Mouse (Mus musculus): Measurements from ENCODE around the gene Esrrg.

Gene Esrrg

DNA sequence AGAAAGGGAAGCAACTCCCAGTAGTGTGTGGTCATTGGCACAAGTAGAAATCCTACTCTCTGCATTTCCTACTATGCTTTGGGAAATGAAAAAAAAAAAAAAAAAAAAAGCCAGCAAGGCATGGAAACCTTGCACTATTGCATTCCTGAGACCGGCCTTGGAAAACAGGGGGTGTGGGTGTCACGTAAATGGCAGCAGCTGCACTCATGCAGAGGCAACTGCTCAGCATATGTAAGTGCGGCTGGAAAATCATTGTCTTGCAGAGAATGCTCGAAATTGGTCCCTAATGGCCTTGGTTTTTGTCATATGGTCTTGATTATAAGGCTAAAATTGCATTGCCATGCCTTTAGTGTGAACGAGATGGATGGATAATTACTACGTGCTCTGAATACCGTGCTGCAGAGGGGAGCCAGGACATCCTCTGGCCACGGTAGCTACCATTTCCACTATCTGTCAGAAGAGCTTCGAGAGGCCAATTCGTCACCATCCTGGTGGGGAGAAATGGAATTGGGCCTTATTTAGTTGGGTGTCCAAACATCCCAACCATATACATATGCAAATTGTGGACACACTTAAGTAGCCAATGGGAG lies 171.1 kb downstream of the Esrrg start:
- DNase-seq, result no peak

DNA sequence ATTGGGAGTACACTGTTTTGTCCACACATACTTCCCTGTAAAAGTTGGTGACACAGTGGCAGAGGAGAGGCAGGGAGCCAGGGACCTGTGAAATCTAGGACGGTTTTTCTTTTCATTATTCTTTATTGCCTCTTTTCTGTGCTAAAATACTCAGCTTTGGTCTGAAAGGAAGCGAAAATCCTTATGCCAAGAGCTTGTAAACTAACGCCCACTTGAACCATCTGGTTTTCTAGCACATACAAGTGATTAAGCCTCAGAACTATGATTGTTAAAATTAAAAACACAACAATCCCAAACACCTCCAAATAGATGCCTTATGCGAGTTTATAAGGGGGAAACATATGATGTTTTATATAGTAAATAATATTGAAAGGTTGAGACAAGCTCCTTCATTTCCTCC lies 176.6 kb downstream of the Esrrg start:
- no peak for DNase-seq

DNA sequence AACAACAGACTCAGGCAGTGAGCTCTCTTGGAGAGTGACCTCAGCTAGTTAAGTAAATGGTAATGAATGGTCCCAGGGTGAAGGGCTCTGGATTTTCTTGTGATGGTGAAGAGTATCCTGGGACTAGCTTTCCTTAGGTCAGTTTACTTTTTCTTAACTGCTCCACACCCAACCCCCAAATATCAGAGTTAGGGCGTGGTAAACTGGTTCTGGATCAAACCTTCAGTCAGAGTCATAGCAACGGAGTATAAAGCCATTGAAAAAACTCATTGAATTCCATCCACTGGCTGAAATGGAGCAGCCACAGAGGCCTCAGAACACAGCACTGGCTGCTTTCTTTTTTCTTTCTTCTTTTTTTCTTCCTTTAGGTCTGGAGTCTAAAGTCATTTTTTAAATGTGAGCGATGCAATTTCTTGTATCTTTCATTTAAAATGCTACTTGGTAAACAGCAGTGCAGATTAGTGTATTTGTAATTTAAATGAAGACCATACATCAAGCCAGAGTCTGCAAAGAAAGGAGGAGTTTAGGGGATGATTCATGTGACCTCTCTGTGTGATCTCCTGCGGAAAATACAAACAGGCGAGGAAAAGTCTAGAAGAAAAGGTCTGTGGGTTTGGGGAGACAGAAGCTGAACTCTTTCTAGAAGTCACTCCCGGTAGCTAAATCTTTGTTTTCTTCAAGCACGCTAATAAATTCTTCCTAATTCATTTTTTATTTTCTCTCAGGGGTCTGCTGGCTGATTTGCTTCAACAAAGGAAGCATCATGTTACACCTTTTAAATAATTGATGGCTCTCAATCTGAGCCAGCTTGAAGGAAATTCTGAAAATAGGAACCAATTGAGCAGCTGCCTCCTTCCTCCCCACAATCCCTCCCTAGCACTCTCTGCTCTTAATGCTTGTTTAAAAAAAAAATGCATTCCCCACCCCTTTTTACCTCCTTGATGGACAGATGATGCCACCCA lies 178.7 kb downstream of the Esrrg start:
- no peak for DNase-seq

DNA sequence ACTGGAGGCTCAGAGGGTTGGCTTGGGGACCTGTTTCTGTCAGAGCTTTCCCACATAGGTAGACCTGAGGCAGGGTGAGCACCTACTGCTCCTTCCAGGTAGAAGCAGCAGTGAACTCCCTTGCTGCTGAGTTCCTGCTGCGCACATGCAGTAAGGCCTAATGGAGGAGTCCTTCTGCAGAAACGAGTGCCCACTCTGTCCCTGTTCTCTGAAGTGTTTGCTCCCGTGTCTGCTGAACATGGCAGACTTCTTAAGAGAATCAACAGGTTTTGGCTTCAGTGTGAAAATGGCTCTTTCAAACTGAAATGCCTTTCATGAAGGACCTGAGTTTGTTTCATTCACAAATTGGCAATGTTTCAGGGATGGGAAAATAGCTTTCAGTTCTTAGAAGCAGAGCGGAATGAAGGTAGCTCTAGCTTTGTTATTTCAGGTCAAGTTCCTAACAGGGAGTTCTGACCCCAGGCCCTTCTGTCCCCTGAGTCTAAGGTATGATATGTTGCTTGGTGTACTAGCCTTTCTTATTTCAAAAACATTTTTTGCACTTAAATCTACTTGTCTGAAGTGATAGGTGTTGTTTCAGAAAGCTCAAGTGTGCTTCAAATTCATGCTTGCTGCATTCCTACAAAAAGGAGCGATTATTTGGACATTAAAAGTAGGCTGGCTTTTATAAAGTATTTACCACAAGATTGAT lies 185.8 kb downstream of the Esrrg start:
- DNase-seq, result no peak

DNA sequence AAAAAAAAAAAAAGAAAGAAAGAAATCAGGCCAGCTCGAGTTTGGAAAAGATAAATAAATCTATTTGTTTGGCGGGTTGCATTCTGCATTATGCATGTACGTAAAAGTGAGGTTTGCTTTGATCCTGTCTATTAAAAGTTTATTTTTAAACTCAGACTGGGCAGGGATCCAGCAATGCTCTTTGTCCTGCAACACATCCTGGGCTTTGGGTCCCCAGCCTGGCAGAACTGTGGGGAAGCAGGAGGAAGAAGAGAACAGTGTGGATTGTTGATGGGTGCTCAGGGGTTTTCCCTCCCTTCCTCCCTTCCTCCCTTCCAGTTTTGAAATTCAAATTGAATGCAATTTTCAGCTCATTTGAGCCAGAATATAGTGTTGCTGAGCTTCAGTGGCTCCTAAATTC lies 187.0 kb downstream of the Esrrg start:
- no peak for DNase-seq

DNA sequence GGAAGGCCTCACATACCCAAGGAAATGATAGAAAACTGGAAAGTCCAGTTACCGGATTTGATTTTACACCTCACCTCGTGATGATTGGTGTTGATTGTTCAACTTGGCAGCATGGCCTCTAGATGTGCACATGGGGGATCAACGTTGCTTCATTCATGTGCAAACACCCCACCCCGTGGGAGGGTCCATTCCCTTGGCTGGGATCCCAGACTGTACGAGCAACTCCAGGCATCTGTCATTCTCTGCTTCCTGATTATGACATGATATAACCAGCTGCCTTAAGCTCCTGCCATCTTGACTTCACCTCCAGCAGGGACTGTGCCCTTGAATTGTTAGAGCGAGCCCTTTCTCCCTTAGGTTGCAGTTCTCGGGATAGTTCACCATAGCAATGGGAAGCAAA lies 190.7 kb downstream of the Esrrg start:
- DNase-seq, result no peak

DNA sequence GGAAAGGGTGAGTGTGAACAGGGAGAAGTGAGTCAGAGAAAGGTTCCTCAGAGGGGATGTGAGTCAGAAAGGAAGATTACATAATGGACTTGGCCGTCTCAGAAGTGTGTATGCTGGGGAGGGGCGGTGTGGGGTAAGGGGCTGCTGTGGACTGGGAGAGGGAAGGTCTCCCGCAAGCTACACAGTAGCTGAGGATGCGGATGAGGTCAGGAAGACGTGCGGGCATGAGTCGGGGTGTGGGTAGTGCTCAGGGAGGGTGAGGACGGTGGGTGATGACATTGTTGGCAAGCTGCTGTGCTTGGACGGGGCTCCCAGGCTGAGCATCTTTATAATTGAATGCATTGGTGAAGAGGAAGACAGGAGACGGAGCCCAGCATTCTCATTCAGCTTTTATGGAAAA lies 192.2 kb downstream of the Esrrg start:
- no peak for DNase-seq

DNA sequence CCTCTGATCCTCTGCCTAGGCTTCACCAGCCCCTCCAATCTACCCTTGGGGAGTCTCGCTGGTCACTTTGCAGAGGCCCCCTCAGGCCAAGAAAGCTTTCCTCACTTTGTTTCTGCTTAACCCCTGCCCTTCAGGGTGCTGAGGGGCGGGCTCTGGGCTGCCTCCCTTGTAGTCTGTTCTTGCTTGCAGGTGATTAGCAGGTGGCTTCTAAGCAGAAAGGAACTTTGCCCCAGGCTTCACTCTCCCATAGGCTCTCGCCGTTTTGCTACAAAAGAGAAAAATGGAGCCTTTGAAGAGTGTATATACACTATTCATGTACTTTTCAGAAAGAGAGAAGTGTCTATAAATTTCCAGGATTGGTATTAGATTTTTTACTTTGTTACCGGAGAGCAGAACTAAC lies 195.0 kb downstream of the Esrrg start:
- no peak for DNase-seq

DNA sequence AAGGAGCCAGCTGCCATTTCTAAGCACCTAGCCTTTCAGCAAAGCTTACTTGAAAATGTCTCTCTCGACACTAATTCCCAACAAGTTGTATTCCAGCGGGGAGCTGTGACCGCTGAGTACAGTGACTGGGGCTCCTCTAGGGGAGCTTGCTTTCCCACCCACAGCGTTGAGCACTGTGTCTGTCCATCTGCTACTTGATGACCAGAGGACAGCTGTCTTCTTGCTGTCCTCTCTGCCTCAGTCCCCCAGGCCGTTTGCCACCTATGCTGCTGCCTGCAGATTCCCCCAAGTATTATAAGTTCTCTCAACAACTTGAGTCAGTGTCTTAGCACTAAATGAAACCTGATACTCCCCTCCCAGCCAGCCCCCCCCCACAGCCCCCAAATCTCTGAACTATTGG lies 195.4 kb downstream of the Esrrg start:
- no peak for DNase-seq

DNA sequence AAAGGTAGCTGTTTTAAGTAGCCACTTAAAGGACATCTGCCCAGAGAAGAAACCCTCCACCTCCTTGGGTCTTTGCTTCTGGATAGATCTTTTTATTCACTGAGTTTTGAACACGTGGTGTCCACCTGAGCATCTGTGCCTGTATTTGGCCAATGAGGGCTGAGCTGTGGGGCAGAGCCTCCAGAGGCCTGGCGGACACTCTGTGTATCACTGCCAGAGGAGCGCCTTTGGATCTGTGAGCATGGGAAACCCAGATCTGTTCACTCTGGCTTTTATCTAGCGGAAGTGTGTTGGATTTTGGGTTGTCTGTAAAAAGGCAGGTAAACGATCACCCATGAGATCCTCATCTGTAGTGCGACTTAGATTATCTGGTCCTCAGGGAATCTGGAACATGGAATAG lies 196.4 kb downstream of the Esrrg start:
- no peak for DNase-seq

DNA sequence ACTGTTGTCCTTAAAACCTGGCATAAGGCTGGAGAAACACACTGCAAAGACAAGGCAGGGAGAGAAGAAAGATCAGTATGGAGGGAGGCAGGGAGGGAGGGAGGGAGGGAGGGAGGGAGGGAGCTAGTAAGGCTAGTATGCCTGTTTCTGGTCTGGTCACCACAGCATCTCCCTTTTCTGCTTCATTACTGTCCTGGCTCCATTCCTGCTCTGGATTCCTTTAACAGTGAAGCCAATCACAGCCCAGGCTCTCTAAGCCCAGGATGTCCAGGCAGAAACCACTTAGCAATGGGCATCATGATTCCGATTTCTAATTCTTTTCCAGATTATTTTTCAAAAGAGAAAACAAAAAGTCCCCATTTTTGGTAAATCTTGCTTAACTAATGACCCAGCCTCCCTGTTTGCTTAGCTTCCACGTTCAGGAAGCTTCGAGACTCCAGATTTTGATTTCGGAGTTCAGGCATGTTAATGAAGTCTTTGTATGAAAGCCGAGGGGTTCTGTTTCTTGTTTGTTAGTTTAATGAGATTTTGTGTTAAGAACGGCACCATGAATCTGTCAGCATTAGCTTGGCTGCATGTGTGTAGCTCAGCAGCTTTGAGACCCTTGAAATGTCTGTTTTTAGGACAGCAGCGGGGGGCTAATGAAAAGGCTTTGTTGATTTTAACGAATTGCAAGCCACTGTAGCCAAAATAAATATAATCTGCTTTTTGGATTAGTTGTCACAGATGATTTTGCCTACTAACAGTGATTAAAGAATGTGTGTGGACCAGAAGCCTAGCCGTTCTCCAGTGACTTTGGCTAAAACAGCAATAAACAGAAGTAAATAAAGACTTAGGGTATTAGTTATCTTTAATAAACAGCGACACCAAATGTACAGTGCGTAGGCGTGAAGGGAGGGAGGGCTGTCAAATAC lies 199.1 kb downstream of the Esrrg start:
- DNase-seq, result no peak

DNA sequence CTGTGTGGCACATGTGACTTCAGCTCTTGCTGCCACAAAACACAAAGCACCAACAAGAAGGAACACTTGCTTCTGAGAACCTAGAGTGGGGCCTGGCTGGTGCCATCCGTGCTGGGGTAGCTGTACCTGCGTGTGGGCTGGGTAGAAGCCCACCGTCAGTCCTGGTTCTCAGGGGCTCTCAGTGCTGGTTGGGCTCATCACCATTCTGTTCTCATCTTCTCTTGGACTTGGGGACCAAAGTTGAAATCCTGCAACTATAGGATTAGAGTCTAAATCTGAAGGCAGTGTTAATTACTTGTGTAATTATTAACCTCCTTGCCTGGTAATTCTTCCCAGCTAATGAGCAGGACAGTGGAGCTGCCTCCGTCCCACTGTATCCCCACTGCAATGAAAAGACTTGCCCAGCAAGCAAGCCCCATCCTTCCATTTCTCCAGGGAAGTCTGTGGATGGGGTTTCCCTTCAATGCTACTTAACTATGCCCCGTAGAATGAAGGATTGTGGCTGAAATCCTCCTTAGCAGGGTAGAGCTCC lies 199.9 kb downstream of the Esrrg start:
- no peak for DNase-seq

DNA sequence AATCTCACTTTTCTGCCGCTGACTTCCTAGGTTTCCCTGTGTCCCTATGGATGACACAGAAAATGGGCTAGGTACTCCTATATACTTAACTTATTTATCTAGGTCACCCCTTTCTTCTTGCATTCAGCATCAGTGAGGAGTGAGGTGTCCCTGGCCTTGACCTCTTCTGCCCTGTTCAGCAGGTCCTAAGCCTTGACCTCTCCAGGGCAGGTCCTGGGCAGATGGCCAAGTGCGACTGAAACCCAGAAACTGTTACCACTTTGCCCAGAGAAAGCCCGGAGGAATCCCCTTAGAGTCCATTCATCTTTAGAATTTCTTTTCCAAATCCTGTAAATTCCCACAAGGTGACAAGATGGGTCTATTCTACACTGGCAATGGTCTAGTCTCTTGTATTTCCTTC lies 201.0 kb downstream of the Esrrg start:
- DNase-seq, result no peak

DNA sequence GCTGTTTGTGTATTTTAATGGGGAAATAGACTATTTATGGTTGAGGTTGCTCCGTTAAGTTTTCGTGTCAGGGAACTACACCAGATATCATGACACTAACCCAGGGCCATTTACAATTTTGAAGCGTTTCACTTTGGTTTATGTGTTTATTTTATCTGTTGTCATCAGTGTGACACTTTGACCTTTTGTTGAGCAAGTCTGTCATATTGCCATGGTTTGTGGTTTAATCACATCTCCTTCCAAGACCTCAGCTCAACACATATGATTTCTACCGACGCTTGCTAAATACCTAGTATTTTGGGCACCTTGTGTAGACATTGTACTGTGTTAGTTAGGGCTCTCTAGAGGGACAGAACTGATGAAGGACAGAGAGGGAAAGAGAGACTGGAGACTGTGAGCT lies 210.8 kb downstream of the Esrrg start:
- DNase-seq, result no peak

DNA sequence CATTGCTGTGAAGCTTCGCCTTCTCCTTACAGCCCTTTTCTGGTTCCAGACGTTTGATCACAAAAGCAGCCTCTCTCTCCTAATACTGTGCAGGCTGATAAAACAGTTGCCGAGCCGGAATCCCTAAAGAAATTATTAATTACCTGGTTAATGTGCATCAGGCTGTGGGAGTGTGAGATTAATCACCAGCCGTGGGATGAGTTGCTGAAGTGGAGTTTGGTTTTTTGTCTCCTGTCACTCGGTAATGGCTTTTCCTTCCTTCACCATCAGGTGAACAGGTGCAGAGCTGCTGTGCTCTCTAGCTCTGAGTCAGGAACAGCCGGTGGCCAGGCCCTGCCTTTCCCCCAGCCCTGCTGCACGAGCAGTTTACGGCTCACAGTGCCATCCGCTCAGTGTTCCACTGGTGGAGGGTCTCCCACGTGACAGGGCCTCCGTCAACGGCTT lies 212.8 kb downstream of the Esrrg start:
- DNase-seq, result no peak

DNA sequence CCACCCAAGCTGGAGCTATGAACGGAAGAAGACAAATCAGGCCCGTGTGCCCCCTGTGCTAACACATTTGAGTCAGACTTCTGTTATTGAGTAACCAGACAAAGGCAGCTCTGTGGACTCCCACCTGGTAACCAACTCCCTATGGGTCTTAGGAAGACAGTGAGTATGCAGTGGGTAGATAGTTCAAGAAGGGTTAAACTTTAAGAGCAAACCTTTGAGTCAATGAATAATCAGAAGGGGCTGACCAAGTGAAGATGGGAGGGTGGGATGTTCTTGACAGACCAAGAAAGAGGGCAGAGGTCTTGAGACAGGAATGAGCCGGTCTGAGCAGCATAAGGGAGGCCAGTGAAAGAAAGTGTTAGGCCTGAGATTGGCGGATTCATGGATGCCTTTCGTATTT lies 214.8 kb downstream of the Esrrg start:
- no peak for DNase-seq

DNA sequence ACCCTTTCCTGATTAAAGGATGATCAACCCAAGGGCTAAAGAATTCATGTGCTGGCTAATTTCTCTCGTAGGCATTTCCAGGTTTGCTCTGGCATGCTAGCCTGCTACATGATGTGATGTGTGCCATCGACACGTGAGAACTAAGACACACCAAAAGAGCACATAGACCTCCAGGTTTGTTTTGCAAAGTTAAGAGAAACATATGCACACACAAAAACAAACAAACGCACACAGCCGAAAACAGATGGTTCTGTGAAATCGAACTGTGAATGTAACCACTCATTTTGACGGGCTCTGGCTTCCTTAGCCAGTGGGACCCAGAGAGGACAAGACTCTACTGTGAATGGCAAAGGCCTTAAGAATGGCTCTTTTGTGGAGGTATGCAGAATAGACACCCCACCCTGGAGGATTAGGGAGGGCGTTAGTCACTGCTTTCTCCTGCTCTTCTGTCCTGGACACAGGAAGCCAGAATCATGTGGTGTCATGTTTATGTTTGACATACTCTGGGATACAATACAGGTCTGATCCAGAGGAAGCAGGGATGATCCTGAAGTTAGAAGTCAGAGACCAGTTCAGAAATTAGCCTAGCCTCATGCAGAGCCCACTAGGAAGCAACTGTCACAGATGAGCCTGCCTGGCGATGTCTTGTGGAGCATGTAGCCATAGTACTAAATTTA lies 217.0 kb downstream of the Esrrg start:
- no peak for DNase-seq

DNA sequence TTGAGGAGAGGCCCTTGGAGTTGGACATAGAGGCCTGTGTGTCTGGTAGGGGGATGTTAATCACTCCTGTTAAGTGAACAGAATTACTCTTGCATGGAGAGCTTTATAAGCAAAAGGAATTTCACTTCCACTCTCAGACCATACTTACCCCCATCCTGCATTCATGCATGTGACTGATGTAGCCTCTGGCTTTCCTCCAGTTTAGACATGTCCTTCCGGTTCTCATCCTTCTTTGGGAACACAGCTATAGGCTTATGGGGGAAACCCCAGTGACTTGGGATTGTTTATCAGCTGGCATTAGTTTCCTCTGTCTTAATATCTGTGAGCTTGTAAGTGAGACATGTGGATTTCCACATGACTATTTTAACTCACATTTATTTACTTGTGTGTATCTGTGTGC lies 217.5 kb downstream of the Esrrg start:
- DNase-seq, result no peak

DNA sequence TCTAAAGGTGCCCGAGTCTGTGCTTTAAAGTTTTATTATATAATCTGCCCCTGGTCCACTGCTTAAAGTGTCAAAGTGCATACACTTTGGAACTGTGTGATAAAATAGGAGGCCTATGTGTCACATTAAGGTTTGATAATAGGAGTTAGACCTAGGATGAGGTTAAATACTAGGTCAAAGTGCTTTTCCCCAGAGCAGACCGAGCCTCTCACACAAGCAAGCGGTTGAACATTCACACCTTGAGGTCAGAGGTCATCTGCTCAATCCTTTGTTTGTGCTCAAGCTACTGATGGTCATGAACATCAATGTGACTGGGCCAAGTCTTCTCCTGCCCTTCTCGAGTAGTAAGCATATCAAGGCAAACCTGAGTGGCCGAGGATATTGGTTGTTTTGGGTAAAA lies 218.3 kb downstream of the Esrrg start:
- no peak for DNase-seq

DNA sequence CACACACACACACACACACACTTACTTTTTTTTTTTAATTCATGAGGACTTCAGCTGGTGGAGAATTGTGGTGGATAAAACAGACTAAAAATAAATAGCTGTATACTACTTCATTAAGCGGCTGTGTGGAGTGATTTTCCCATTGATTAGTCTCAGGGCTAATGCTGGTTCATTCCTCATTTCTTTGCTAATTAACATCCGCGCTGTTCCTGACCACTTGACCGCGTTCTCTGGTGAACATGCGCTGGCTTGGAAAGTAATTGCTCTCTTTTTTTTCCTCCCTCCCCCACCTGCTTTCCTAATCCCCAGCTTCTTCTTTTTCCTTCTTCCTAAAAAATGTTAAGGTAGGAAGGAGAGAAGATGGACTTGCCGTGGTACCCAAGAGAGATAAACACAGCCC lies 222.3 kb downstream of the Esrrg start:
- DNase-seq, result no peak

DNA sequence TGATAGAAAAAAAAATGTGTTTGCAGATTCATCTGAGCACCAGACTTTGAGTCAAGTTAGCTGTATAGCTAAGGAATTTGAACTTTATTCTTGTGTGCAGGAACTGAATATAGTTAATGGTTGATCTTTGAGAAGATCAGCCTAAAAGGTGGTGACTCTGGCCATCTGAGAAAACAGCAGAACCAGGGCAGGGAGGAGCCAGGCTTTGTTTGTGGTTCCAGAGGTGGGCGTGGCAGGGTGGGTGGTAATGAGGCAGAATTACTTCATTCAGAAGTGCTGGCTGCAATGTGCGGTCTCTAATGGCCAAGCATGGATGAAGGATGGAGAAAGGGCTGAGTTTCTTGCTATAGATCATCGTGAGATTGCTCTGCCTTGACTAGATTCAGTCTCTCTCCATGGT lies 224.3 kb downstream of the Esrrg start:
- DNase-seq, result no peak

DNA sequence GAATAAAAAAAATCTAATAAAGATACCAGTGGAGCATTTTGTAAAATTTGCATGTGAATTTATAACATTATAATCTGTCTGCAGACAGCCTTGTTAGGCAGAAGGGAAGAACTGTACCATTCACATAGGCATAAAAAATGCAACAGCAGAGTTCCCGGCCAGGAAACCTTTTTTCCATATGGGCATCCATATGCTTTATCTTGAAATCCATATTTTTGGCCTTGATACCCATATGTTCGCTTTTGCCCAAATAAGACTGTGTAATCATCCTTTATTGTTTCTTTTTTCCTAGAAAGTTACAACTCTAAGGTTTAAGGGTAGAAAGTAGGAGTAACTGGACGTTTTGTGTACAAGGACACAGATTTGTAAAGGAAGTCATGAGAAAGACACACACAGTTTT lies 226.0 kb downstream of the Esrrg start:
- DNase-seq, result no peak
